Mouse (Mus musculus): ENCODE results near the gene Slc25a19. TPM values are rescaled to one million over a fixed set of nuclear protein-coding genes. Genes with fewer than 3 reads are reported as not detected.
"Not testable (repeated sequence)": the region's sequence is repeated elsewhere in the genome, so short reads cannot be mapped to it uniquely, and the experiment has no call there.

Slc25a19 gene
- total RNA-seq, 2 experiments from 2014 or later, result 57.2 to 59.5 TPM

- Histone ChIP-seq H3K27ac (no peak overlapping the region), H3K4me3 (no peak overlapping the region)
- TF ChIP-seq CTCF (IDR thresholded peaks at IDR 0.05), result no peak
- no peak for DNase-seq (ENCODE audit: extremely low spot score in 1 of 2, low spot score in 2 of 2)
- intact Hi-C loops (cut with DNase I), result no loop called here
Observed at GRCm38 (mm10) chr11:115654128-115654527, 26.0 kb upstream of the Slc25a19 start.

GRCm38 (mm10) chr11:115653194-115653593 lies 25.1 kb upstream of the Slc25a19 start:
- intact Hi-C loops (cut with DNase I), result no loop called here

GRCm38 (mm10) chr11:115651680-115652079 lies 23.6 kb upstream of the Slc25a19 start:
- intact Hi-C loops (cut with DNase I), result no loop called here

More at GRCm38 (mm10) chr11:115653194-115653593, 25.1 kb upstream of the Slc25a19 start:
- peak overlapping the region; percentile 29; the same call in 1 of the 2 replicates for H3K27ac ChIP-seq
- no peak overlapping the region for H3K4me3 ChIP-seq
- TF ChIP-seq CTCF (IDR thresholded peaks at IDR 0.05), result no peak
- no peak for DNase-seq (ENCODE audit: extremely low spot score in 1 of 2, low spot score in 2 of 2)

GRCm38 (mm10) chr11:115649706-115650105 lies 21.6 kb upstream of the Slc25a19 start:
- H3K27ac ChIP-seq, result peak overlapping the region; percentile 28; the same call in 1 of the 2 replicates
- DNase-seq (ENCODE audit: extremely low spot score in 1 of 2, low spot score in 2 of 2), result peak in 1 of 2 experiments; percentile 31
- no peak for TF ChIP-seq CTCF (IDR thresholded peaks at IDR 0.05)
- intact Hi-C loops (cut with DNase I), result no loop called here
- no peak overlapping the region for H3K4me3 ChIP-seq

More at GRCm38 (mm10) chr11:115651680-115652079, 23.6 kb upstream of the Slc25a19 start:
- no peak for TF ChIP-seq CTCF (IDR thresholded peaks at IDR 0.05)
- Histone ChIP-seq H3K4me3 (no peak overlapping the region), H3K27ac (no peak overlapping the region)
- DNase-seq (ENCODE audit: extremely low spot score in 1 of 2, low spot score in 2 of 2), result no peak

- H3K27ac ChIP-seq, result no peak overlapping the region
- DNase-seq (ENCODE audit: extremely low spot score in 1 of 2, low spot score in 2 of 2), result peak; percentile 45 to 56
- H3K4me3 ChIP-seq, result no peak overlapping the region
- intact Hi-C loops (cut with DNase I), result loop anchor here (1.0 to 2.0 kb wide), 2 partner anchors 67 to 167 kb away; partner anchors contain the start of gene Tsen54
- TF ChIP-seq CTCF (IDR thresholded peaks at IDR 0.05), result peak; percentile 90
Observed at GRCm38 (mm10) chr11:115647459-115647858, 19.4 kb upstream of the Slc25a19 start.

- intact Hi-C loops (cut with DNase I), result loop anchor here (2.0 kb wide), 1 partner anchor 168 kb away; the partner anchor contains the start of gene Tsen54
Observed at GRCm38 (mm10) chr11:115646439-115646838, 18.3 kb upstream of the Slc25a19 start.

GRCm38 (mm10) chr11:115645498-115645897 lies 17.4 kb upstream of the Slc25a19 start:
- H3K4me3 ChIP-seq; DNase-seq (ENCODE audit: extremely low spot score in 1 of 2, low spot score in 2 of 2); H3K27ac ChIP-seq; intact Hi-C loops (cut with DNase I): not testable (repeated sequence)

More at GRCm38 (mm10) chr11:115646439-115646838, 18.3 kb upstream of the Slc25a19 start:
- DNase-seq (ENCODE audit: extremely low spot score in 1 of 2, low spot score in 2 of 2), result no peak
- Histone ChIP-seq H3K4me3 (no peak overlapping the region), H3K27ac (no peak overlapping the region)
- TF ChIP-seq CTCF (IDR thresholded peaks at IDR 0.05), result no peak; the same call in 1 of the 2 replicates

GRCm38 (mm10) chr11:115644308-115644707 lies 16.2 kb upstream of the Slc25a19 start:
- Histone ChIP-seq H3K4me3 (no peak overlapping the region), H3K27ac (no peak overlapping the region)
- intact Hi-C loops (cut with DNase I), result no loop called here
- no peak for TF ChIP-seq CTCF (IDR thresholded peaks at IDR 0.05)
- DNase-seq (ENCODE audit: extremely low spot score in 1 of 2, low spot score in 2 of 2), result no peak

GRCm38 (mm10) chr11:115643265-115643664 lies 15.2 kb upstream of the Slc25a19 start:
- Histone ChIP-seq H3K27ac (no peak overlapping the region), H3K4me3 (no peak overlapping the region)
- no peak for DNase-seq (ENCODE audit: extremely low spot score in 1 of 2, low spot score in 2 of 2)
- no peak for TF ChIP-seq CTCF (IDR thresholded peaks at IDR 0.05)
- intact Hi-C loops (cut with DNase I), result no loop called here

- Histone ChIP-seq H3K4me3 (no peak overlapping the region), H3K27ac (no peak overlapping the region)
- intact Hi-C loops (cut with DNase I), result no loop called here
- TF ChIP-seq CTCF (IDR thresholded peaks at IDR 0.05), result no peak
- no peak for DNase-seq (ENCODE audit: extremely low spot score in 1 of 2, low spot score in 2 of 2)
Observed at GRCm38 (mm10) chr11:115642705-115643104, 14.6 kb upstream of the Slc25a19 start.

GRCm38 (mm10) chr11:115641664-115642036 lies 13.6 kb upstream of the Slc25a19 start:
- no peak overlapping the region for H3K4me3 ChIP-seq
- TF ChIP-seq CTCF (IDR thresholded peaks at IDR 0.05), result no peak
- intact Hi-C loops (cut with DNase I), result no loop called here
- no peak for DNase-seq (ENCODE audit: extremely low spot score in 1 of 2, low spot score in 2 of 2)
- H3K27ac ChIP-seq, result no peak overlapping the region

GRCm38 (mm10) chr11:115640978-115641663 lies 13.0 kb upstream of the Slc25a19 start:
- DNase-seq (ENCODE audit: extremely low spot score in 1 of 2, low spot score in 2 of 2), result peak; percentile 36 to 40
- no peak overlapping the region for H3K4me3 ChIP-seq
- no peak overlapping the region for H3K27ac ChIP-seq
- no peak for TF ChIP-seq CTCF (IDR thresholded peaks at IDR 0.05)
- intact Hi-C loops (cut with DNase I), result no loop called here
